Mouse (Mus musculus): ENCODE results near the gene Glrx3. TPM values are rescaled to one million over a fixed set of nuclear protein-coding genes. Genes with fewer than 3 reads are reported as not detected.
"Not testable (repeated sequence)": the region's sequence is repeated elsewhere in the genome, so short reads cannot be mapped to it uniquely, and the experiment has no call there.

Gene Glrx3
- polyA plus RNA-seq, 1 experiment from 2014 or later: 266 TPM

- H3K27me3 ChIP-seq (replicated peaks; ENCODE audit: control insufficient read depth, insufficient read depth, low read length): no peaks in the 10 kb centered on the region
- H3K4me3 ChIP-seq (ENCODE audit: low read depth, low read length): no peak overlapping the region
- H3K4me2 ChIP-seq (ENCODE audit: low read length): no peak overlapping the region
- 86% methylated on average over 8 of the region's 8 CpGs for WGBS
- H3K36me3 ChIP-seq (ENCODE audit: control insufficient read depth, insufficient read depth, low read length): no peaks in the 10 kb centered on the region
- no peak overlapping the region for H3K27ac ChIP-seq (ENCODE audit: low read depth)
- no peaks in the 10 kb centered on the region for H3K4me1 ChIP-seq (replicated peaks; ENCODE audit: control insufficient read depth, insufficient read depth, low read length)
- ATAC-seq (replicated peaks; ENCODE audit: low FRiP score, low TSS enrichment, low read depth) (no peak), DNase-seq (ENCODE audit: low spot score) (no peak)
- H3K9ac ChIP-seq (ENCODE audit: low read length): no peak overlapping the region
- H3K9me3 ChIP-seq (ENCODE audit: control insufficient read depth, low read length): no peaks in the 10 kb centered on the region
Observed at GRCm38 (mm10) chr7:137414710-137415109, 22.7 kb upstream of the Glrx3 start.

DNA sequence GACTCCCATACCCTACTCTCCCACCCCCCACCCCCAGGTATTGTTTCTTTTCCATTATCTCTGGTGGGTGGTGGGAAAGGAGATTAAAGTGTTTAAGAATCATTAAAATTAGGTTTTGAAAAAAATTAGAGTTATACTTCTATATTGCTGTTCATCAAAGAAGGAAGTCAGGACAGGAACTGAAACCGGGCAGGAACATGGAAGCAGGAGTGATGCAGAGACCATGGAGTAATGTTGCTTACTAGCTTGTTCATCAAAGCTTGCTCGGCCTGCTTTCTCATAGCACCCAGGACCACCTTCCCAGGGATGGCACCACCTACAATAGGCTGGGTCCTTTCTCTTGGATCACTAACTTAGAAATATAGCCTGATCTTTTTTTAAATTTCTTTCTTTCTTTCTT, 16.9 kb upstream of the Glrx3 start:
- Histone ChIP-seq H3K9me3 (ENCODE audit: control insufficient read depth, low read length) (no peaks in the 10 kb centered on the region), H3K4me2 (ENCODE audit: low read length) (no peak overlapping the region), H3K4me1 (replicated peaks; ENCODE audit: control insufficient read depth, insufficient read depth, low read length) (no peaks in the 10 kb centered on the region), H3K36me3 (ENCODE audit: control insufficient read depth, insufficient read depth, low read length) (no peaks in the 10 kb centered on the region), H3K27ac (ENCODE audit: low read depth) (no peak overlapping the region), H3K27me3 (replicated peaks; ENCODE audit: control insufficient read depth, insufficient read depth, low read length) (no peaks in the 10 kb centered on the region), H3K9ac (ENCODE audit: low read length) (no peak overlapping the region), H3K4me3 (ENCODE audit: low read depth, low read length) (no peak overlapping the region)
- no peak for ATAC-seq (replicated peaks; ENCODE audit: low FRiP score, low TSS enrichment, low read depth)
- 84% methylated on average over 2 of the region's 2 CpGs for WGBS
- DNase-seq (ENCODE audit: low spot score): no peak

DNA sequence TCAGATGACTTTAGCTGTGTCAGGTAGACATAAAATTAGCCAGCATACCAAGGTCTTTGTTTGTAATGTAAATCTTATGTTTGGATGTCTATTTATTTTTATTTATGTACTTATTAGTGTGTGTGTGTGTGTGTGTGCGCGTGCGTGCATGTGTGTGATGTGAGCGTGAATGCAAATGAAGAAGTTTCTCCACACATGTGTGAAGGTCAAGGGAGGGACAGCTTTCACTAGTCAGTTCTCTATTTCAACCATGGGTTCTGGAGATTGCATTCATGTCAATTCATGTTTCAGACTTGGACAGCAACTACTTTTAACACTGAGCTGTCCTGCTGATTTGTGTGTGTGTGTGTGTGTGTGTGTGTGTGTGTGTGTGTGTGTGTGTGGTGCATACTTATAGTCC, 16.2 kb upstream of the Glrx3 start:
- WGBS: 93% methylated on average over 4 of the region's 4 CpGs
- no peak overlapping the region for H3K9ac ChIP-seq (ENCODE audit: low read length)
- H3K4me3 ChIP-seq (ENCODE audit: low read depth, low read length): no peak overlapping the region
- no peaks in the 10 kb centered on the region for H3K36me3 ChIP-seq (ENCODE audit: control insufficient read depth, insufficient read depth, low read length)
- H3K9me3 ChIP-seq (ENCODE audit: control insufficient read depth, low read length): no peaks in the 10 kb centered on the region
- no peak for ATAC-seq (replicated peaks; ENCODE audit: low FRiP score, low TSS enrichment, low read depth)
- no peak overlapping the region for H3K4me2 ChIP-seq (ENCODE audit: low read length)
- no peaks in the 10 kb centered on the region for H3K4me1 ChIP-seq (replicated peaks; ENCODE audit: control insufficient read depth, insufficient read depth, low read length)
- no peak for DNase-seq (ENCODE audit: low spot score)
- H3K27me3 ChIP-seq (replicated peaks; ENCODE audit: control insufficient read depth, insufficient read depth, low read length): no peaks in the 10 kb centered on the region
- H3K27ac ChIP-seq (ENCODE audit: low read depth): no peak overlapping the region

GRCm38 (mm10) chr7:137426693-137427092, 10.7 kb upstream of the Glrx3 start:
- Histone ChIP-seq H3K27me3 (replicated peaks; ENCODE audit: control insufficient read depth, insufficient read depth, low read length) (no peaks in the 10 kb centered on the region), H3K4me3 (ENCODE audit: low read depth, low read length) (no peak overlapping the region), H3K9ac (ENCODE audit: low read length) (no peak overlapping the region), H3K4me1 (replicated peaks; ENCODE audit: control insufficient read depth, insufficient read depth, low read length) (no peaks in the 10 kb centered on the region), H3K9me3 (ENCODE audit: control insufficient read depth, low read length) (no peaks in the 10 kb centered on the region), H3K4me2 (ENCODE audit: low read length) (no peak overlapping the region), H3K27ac (ENCODE audit: low read depth) (no peak overlapping the region), H3K36me3 (ENCODE audit: control insufficient read depth, insufficient read depth, low read length) (no peaks in the 10 kb centered on the region)
- ATAC-seq (replicated peaks; ENCODE audit: low FRiP score, low TSS enrichment, low read depth) (no peak), DNase-seq (ENCODE audit: low spot score) (no peak)
- 49% methylated on average over 4 of the region's 4 CpGs for WGBS

GRCm38 (mm10) chr7:137431769-137432603, 5.4 kb upstream of the Glrx3 start:
- H3K4me2 ChIP-seq (ENCODE audit: low read length): no peak overlapping the region
- 58% methylated on average over 13 of the region's 13 CpGs for WGBS
- H3K36me3 ChIP-seq (ENCODE audit: control insufficient read depth, insufficient read depth, low read length): no peaks in the 10 kb centered on the region
- ATAC-seq (replicated peaks; ENCODE audit: low FRiP score, low TSS enrichment, low read depth): no peak
- no peak overlapping the region for H3K4me3 ChIP-seq (ENCODE audit: low read depth, low read length)
- no peaks in the 10 kb centered on the region for H3K27me3 ChIP-seq (replicated peaks; ENCODE audit: control insufficient read depth, insufficient read depth, low read length)
- no peak overlapping the region for H3K27ac ChIP-seq (ENCODE audit: low read depth)
- DNase-seq (ENCODE audit: low spot score): no peak
- H3K4me1 ChIP-seq (replicated peaks; ENCODE audit: control insufficient read depth, insufficient read depth, low read length): peaks cover 2% of the 10 kb centered on the region
- H3K9ac ChIP-seq (ENCODE audit: low read length): no peak overlapping the region
- no peaks in the 10 kb centered on the region for H3K9me3 ChIP-seq (ENCODE audit: control insufficient read depth, low read length)

DNA sequence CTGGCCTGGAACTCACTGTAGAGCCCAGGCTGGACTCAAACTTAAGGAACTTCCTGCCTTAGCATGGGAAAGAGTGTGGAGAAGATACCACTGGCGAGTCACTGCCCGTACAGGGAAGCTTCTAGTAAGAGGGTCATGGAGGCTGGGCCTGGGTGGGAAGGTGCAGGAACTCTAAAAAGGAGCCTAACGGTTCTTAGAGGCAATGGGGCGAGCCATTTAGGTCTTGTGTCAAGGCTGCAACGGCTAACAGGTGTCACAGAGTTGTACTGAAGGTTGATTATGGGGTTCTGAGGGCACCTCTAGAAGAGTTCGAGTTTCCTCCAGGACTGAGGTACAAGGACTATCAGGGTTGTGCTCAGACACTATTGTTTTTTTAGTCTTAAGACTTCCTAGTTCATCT, 513 bp upstream of the Glrx3 start:
- H3K27ac ChIP-seq (ENCODE audit: low read depth): peak overlapping the region; percentile 70; the same call in 1 of the 2 replicates
- H3K36me3 ChIP-seq (ENCODE audit: control insufficient read depth, insufficient read depth, low read length): no peaks in the 10 kb centered on the region
- 73% methylated on average over 6 of the region's 6 CpGs for WGBS
- H3K4me1 ChIP-seq (replicated peaks; ENCODE audit: control insufficient read depth, insufficient read depth, low read length): peaks cover 16% of the 10 kb centered on the region
- no peaks in the 10 kb centered on the region for H3K27me3 ChIP-seq (replicated peaks; ENCODE audit: control insufficient read depth, insufficient read depth, low read length)
- DNase-seq (ENCODE audit: low spot score): no peak
- no peak overlapping the region for H3K9ac ChIP-seq (ENCODE audit: low read length)
- peak; percentile 3; the same call in 1 of the 2 replicates for ATAC-seq (replicated peaks; ENCODE audit: low FRiP score, low TSS enrichment, low read depth)
- H3K4me2 ChIP-seq (ENCODE audit: low read length): peak overlapping the region; percentile 44
- H3K4me3 ChIP-seq (ENCODE audit: low read depth, low read length): peak overlapping the region; percentile 78
- H3K9me3 ChIP-seq (ENCODE audit: control insufficient read depth, low read length): no peaks in the 10 kb centered on the region

- no peaks in the 10 kb centered on the region for H3K36me3 ChIP-seq (ENCODE audit: control insufficient read depth, insufficient read depth, low read length)
- peak; percentile 60; the same call in 1 of the 2 replicates for ATAC-seq (replicated peaks; ENCODE audit: low FRiP score, low TSS enrichment, low read depth)
- H3K4me3 ChIP-seq (ENCODE audit: low read depth, low read length): peak overlapping the region; percentile 78
- H3K27ac ChIP-seq (ENCODE audit: low read depth): peak overlapping the region; percentile 70
- 5% methylated on average over 7 of the region's 7 CpGs for WGBS
- no peaks in the 10 kb centered on the region for H3K27me3 ChIP-seq (replicated peaks; ENCODE audit: control insufficient read depth, insufficient read depth, low read length)
- DNase-seq (ENCODE audit: low spot score): no peak
- H3K9me3 ChIP-seq (ENCODE audit: control insufficient read depth, low read length): no peaks in the 10 kb centered on the region
- H3K4me2 ChIP-seq (ENCODE audit: low read length): peak overlapping the region; percentile 80
- H3K9ac ChIP-seq (ENCODE audit: low read length): peak overlapping the region; percentile 68
- peaks cover 16% of the 10 kb centered on the region for H3K4me1 ChIP-seq (replicated peaks; ENCODE audit: control insufficient read depth, insufficient read depth, low read length)
Observed at GRCm38 (mm10) chr7:137438179-137438550, 751 bp downstream of the Glrx3 start.

DNA sequence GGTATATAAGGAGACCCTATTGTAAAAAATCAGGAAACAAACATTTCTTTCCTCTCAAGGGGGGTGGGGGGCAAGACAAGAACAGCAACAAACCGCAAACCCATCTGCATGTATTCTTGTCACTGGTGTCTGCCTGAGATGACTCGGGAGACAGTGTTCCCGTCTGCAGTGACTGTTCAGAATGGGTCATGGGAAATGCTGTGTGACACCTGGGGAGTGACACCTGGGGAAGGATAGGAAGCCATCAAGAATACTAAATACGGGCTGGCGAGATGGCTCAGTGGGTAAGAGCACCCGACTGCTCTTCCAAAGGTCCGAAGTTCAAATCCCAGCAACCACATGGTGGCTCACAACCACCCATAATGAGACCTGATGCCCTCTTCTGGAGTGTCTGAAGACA, 1.5 kb downstream of the Glrx3 start:
- H3K27ac ChIP-seq (ENCODE audit: low read depth); H3K9ac ChIP-seq (ENCODE audit: low read length); H3K36me3 ChIP-seq (ENCODE audit: control insufficient read depth, insufficient read depth, low read length); H3K9me3 ChIP-seq (ENCODE audit: control insufficient read depth, low read length); DNase-seq (ENCODE audit: low spot score); ATAC-seq (replicated peaks; ENCODE audit: low FRiP score, low TSS enrichment, low read depth); H3K27me3 ChIP-seq (replicated peaks; ENCODE audit: control insufficient read depth, insufficient read depth, low read length): not testable (repeated sequence)
- Histone ChIP-seq H3K4me1 (replicated peaks; ENCODE audit: control insufficient read depth, insufficient read depth, low read length) (peaks cover 16% of the 10 kb centered on the region), H3K4me2 (ENCODE audit: low read length) (peak overlapping the region; percentile 80), H3K4me3 (ENCODE audit: low read depth, low read length) (peak overlapping the region; percentile 78; the same call in 1 of the 2 replicates)
- 88% methylated on average over 7 of the region's 7 CpGs for WGBS

GRCm38 (mm10) chr7:137442951-137443350, 5.5 kb downstream of the Glrx3 start:
- no peaks in the 10 kb centered on the region for H3K27me3 ChIP-seq (replicated peaks; ENCODE audit: control insufficient read depth, insufficient read depth, low read length)
- no peak overlapping the region for H3K4me2 ChIP-seq (ENCODE audit: low read length)
- no peaks in the 10 kb centered on the region for H3K9me3 ChIP-seq (ENCODE audit: control insufficient read depth, low read length)
- no peak for ATAC-seq (replicated peaks; ENCODE audit: low FRiP score, low TSS enrichment, low read depth)
- no peak overlapping the region for H3K4me3 ChIP-seq (ENCODE audit: low read depth, low read length)
- H3K9ac ChIP-seq (ENCODE audit: low read length): no peak overlapping the region
- H3K4me1 ChIP-seq (replicated peaks; ENCODE audit: control insufficient read depth, insufficient read depth, low read length): peaks cover 11% of the 10 kb centered on the region
- no peak for DNase-seq (ENCODE audit: low spot score)
- peaks cover 25% of the 10 kb centered on the region for H3K36me3 ChIP-seq (ENCODE audit: control insufficient read depth, insufficient read depth, low read length)
- H3K27ac ChIP-seq (ENCODE audit: low read depth): no peak overlapping the region
- over 99% methylated on average over 4 of the region's 4 CpGs for WGBS

Measured in intestine, embryonic 14.5 days (tissue).